Comparison of ENCODE assay signal across 8 mouse cellular contexts in genomic region chr2:154215191-154215590, GRCm38 (mm10). TPM values are rescaled to one million over a fixed set of nuclear protein-coding genes. Genes with fewer than 3 reads are reported as not detected.
A peak's percentile ranks its signal among the peaks of the same experiment; 100 is the strongest.
DNase-seq lines count a peak whose midpoint lies in the region; ATAC-seq and TF ChIP-seq lines count a peak whose summit lies in the region.
"Had no signal": no experiment of that assay in that cellular context is flagged by ENCODE, and none has a peak within 500 bp of the region (broad histone marks: within the 10 kb centered on the region; RNA-seq: fewer than 3 reads in every experiment).

No protein-coding gene starts in this region.

- H3K27me3 ChIP-seq in forebrain, embryonic 16.5 days (replicated peaks; ENCODE audit: control insufficient read depth, insufficient read depth, low read length) = no peaks in the 10 kb centered on the region
- no peaks in the 10 kb centered on the region for H3K27me3 ChIP-seq in lung, postnatal 0 days (replicated peaks; ENCODE audit: insufficient read depth, low read length)
- H3K27me3 ChIP-seq: hindbrain, embryonic 15.5 days had no signal

- DNase-seq in A20 (ENCODE audit: low read depth, low spot score) = peak; percentile 73
- DNase-seq in ES-CJ7 (ENCODE audit: low read depth, low spot score) = peak; percentile 84
- DNase-seq in c-Kit-positive CD71-positive TER-119-positive erythroid progenitor cells, embryonic 14.5 days (ENCODE audit: low spot score) = peak; percentile 63
- DNase-seq in kidney, postnatal 10 days = peak; percentile 87
- peak; percentile 71 for DNase-seq in lung, postnatal 0 days (ENCODE audit: low spot score)
- DNase-seq in spleen, adult 12 weeks (ENCODE audit: low spot score) = peak; percentile 24

- H3K36me3 ChIP-seq in forebrain, embryonic 16.5 days (ENCODE audit: control insufficient read depth, insufficient read depth) = no peaks in the 10 kb centered on the region
- H3K36me3 ChIP-seq in lung, postnatal 0 days (ENCODE audit: insufficient read depth, low read length) = no peaks in the 10 kb centered on the region
- H3K36me3 ChIP-seq: hindbrain, embryonic 15.5 days had no signal

- WGBS in forebrain, embryonic 16.5 days = 7% methylated on average over 5 of the region's 5 CpGs
- WGBS in lung, postnatal 0 days = 10% methylated on average over 5 of the region's 5 CpGs

- H3K27ac ChIP-seq in forebrain, embryonic 16.5 days (ENCODE audit: low read length) = no peak overlapping the region
- H3K27ac ChIP-seq in lung, postnatal 0 days (ENCODE audit: low read length) = no peak overlapping the region
- H3K27ac ChIP-seq: hindbrain, embryonic 15.5 days had no signal

- H3K4me1 ChIP-seq in forebrain, embryonic 16.5 days (replicated peaks; ENCODE audit: control insufficient read depth, insufficient read depth, low read length) = no peaks in the 10 kb centered on the region
- no peaks in the 10 kb centered on the region for H3K4me1 ChIP-seq in lung, postnatal 0 days (ENCODE audit: insufficient read depth, low read depth, low read length)

- TF ChIP-seq CTCF in lung, postnatal 0 days (IDR thresholded peaks at IDR 0.05) = peak; percentile 88

- H3K4me2 ChIP-seq in forebrain, embryonic 16.5 days (ENCODE audit: low read length) = no peak overlapping the region
- no peak overlapping the region for H3K4me2 ChIP-seq in lung, postnatal 0 days (replicated peaks; ENCODE audit: low read depth, low read length)
- H3K4me2 ChIP-seq: hindbrain, embryonic 15.5 days had no signal

- H3K4me3 ChIP-seq in forebrain, embryonic 16.5 days (replicated peaks; ENCODE audit: low read length) = no peak overlapping the region
- H3K4me3 ChIP-seq in lung, postnatal 0 days (ENCODE audit: low read depth, low read length) = no peak overlapping the region
- H3K4me3 ChIP-seq: hindbrain, embryonic 15.5 days had no signal

- ATAC-seq in forebrain, embryonic 16.5 days = peak; percentile 12; the same call in 1 of the 2 replicates
- peak; percentile 63 for ATAC-seq in lung, postnatal 0 days

- H3K9ac ChIP-seq in forebrain, embryonic 16.5 days (replicated peaks; ENCODE audit: low read depth, low read length) = no peak overlapping the region
- H3K9ac ChIP-seq in lung, postnatal 0 days (replicated peaks; ENCODE audit: low read depth) = no peak overlapping the region
- H3K9ac ChIP-seq: hindbrain, embryonic 15.5 days had no signal

- H3K9me3 ChIP-seq in forebrain, embryonic 16.5 days (ENCODE audit: control insufficient read depth, low read length) = no peaks in the 10 kb centered on the region
- H3K9me3 ChIP-seq in lung, postnatal 0 days (ENCODE audit: low read length) = no peaks in the 10 kb centered on the region
- H3K9me3 ChIP-seq: hindbrain, embryonic 15.5 days had no signal

- TF ChIP-seq EP300 in lung, postnatal 0 days (IDR thresholded peaks at IDR 0.05) = no peak

RNA-seq across cellular contexts. Expression of gene Bpifb5, which starts 8.4 kb away (rescaled TPM):
- polyA plus RNA-seq in forebrain, embryonic 16.5 days (2015; fragmentation: Nextera tagmentation; extraction: Ambion mirVana) = 0.13 and 0.20 TPM in 2 replicates
- polyA plus RNA-seq in lung, postnatal 0 days (2015; fragmentation: Nextera tagmentation; extraction: Ambion mirVana) = 18.2 and 20.4 TPM in 2 replicates

RNA-seq across cellular contexts. Expression of gene Bpifb1, which starts 24.6 kb away (rescaled TPM):
- 0.20 and 0.34 TPM in 2 replicates for polyA plus RNA-seq in forebrain, embryonic 16.5 days (2015; fragmentation: Nextera tagmentation; extraction: Ambion mirVana)
- 7.3 and 7.4 TPM in 2 replicates for polyA plus RNA-seq in lung, postnatal 0 days (2015; fragmentation: Nextera tagmentation; extraction: Ambion mirVana)

RNA-seq across cellular contexts. Expression of gene Bpifb9a, which starts 42.5 kb away (rescaled TPM):
- polyA plus RNA-seq in forebrain, embryonic 16.5 days (2015; fragmentation: Nextera tagmentation; extraction: Ambion mirVana) = not detected in 2 replicates
- polyA plus RNA-seq in lung, postnatal 0 days (2015; fragmentation: Nextera tagmentation; extraction: Ambion mirVana) = not detected in 2 replicates
- polyA plus RNA-seq: hindbrain, embryonic 15.5 days had no signal

RNA-seq across cellular contexts. Expression of gene Bpifa5, which starts 52.8 kb away (rescaled TPM):
- polyA plus RNA-seq in forebrain, embryonic 16.5 days (2015; fragmentation: Nextera tagmentation; extraction: Ambion mirVana) = not detected in 2 replicates
- not detected in 2 replicates for polyA plus RNA-seq in lung, postnatal 0 days (2015; fragmentation: Nextera tagmentation; extraction: Ambion mirVana)
- polyA plus RNA-seq: hindbrain, embryonic 15.5 days had no signal

Comparison
In these comparisons a context has a peak if more than half of its experiments do, and no peak if none do; other contexts are left out.
1. DNase-seq: peak in every context shown above with its lines; median percentile 87 in kidney, postnatal 10 days; 84 in ES-CJ7; 73 in A20; 71 in lung, postnatal 0 days; 63 in c-Kit-positive CD71-positive TER-119-positive erythroid progenitor cells, embryonic 14.5 days; 24 in spleen, adult 12 weeks.
2. RNA of gene Bpifb5, which starts 8.4 kb away (polyA plus RNA-seq): 18.2 to 20.4 TPM in lung, postnatal 0 days; 0.13 to 0.20 TPM in forebrain, embryonic 16.5 days; every median in the first group is over 10 times any median in the second.